Mouse (Mus musculus) urinary bladder, postnatal 14 days (tissue): ENCODE measurements around the gene Myg1.

Experiments used
- DNase-seq: peaks from one replicate; pipeline ENCODE4 v3.0.0; 2021; ENCODE audit warnings: low spot score

Gene Myg1

DNA sequence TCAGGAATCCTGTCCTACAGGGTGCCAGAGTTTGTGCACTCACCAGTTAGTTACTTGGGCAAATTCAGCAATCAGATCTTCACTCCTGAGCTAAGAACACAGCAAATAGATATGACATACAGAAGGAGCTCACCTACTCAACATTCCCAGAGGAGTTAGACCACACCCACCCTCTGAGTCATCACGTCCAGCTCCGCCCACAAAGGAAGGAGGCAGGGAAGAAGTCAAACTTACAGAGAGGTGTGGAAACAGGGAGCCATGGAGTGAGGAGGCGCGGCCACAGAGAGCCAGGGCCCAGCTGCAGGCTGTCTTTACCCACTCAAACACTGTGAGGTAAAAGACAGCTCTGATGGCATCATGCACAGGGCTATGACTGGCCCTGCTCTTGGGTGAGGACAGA lies 14.9 kb downstream of the Myg1 start:
- no peak for DNase-seq

DNA sequence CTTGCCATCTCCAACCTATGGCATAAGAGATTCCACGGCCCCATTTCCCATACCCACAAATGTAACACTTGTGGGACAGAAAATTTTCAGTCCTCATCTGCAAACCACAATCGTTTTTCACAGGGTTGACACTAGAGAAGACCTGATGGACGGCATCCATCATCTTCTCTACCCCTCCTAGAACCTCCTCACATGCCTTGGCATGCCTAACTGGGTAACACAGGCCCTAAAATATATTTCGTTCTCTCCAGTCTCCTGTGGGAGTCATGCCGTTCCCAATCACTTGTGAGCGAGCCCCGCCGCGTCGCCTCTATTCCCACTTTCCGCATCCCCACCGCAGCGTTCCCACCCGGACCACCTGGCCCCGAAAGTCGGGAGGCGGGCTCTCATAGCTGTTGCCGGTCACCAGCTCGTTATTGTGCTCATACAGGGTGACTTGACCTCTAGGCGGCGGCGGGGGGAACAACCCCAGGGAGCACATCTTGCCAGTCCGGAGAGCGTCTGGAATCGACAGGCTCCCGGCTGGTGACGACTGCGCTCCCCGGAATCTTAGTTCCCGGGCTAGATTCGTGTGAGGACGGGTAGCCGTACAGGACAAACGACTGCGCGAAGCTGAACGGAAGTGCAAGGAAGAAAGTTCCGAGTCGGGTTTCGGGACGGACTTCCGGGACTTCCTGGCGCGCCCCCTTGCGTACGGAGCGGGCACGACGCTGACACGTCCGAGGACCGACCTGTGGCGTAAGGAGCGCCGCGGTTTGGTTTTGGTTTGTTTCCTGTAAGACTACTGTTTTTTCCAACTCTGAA lies 18.8 kb downstream of the Myg1 start, which contains the start of gene Aaas:
Gene Aaas, minus strand, starts transcription at position 634 of the 804 bp plus-strand sequence.
- DNase-seq: peak; percentile 96

DNA sequence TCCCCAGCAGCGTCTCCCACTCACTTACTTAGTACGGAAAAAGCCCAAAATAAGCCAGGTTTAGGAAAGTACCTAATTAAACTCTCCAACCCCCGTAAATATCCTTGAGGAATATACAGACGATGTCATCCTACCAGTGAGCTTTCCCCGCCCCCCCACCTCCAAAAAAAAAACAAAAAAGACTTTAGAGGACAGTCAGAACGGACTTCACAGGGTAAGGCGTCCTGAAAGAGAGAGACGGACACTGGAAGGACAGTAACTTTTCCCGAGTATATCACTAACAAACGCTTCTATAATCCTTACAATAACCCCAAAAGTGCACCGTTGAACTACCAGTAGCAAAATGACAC lies 19.4 kb downstream of the Myg1 start:
- DNase-seq: no peak

DNA sequence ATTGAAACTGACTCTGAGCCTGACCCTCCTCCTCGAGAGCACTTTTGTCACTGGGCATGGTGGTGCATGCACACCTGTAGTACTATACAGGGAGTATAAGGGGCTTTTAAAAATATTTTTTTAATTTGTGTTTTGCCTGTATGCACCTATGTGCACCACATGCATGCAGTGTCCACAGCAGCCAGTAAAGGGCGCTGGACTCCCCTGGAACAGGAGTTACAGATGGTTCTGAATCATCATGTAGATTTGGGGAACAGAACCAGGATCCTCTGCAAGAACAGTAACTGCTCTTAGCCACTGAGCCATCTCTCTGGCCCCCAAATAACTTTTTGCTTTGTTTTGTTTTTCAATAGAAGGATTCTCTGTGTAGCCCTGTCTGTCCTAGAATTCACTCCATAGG lies 20.7 kb downstream of the Myg1 start:
- no peak for DNase-seq

DNA sequence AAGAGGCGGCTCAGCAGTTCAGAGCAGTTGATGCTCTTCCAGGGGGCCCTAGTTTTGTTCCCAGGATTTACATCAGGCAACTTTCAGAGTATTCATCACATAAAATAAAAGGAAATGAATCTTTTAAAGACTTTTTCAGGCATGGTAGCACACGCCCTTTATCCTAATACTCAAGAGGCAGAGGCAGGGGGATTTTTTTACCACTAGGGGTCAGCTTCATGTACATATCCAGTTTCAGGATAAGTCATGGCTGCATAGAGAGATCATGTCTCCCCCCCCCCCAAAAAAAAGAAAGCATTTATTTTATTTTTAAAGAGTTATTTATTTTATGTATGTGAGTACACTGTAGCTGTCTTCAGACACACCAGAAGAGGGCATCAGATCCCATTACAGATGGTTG lies 22.5 kb downstream of the Myg1 start:
- no peak for DNase-seq

DNA sequence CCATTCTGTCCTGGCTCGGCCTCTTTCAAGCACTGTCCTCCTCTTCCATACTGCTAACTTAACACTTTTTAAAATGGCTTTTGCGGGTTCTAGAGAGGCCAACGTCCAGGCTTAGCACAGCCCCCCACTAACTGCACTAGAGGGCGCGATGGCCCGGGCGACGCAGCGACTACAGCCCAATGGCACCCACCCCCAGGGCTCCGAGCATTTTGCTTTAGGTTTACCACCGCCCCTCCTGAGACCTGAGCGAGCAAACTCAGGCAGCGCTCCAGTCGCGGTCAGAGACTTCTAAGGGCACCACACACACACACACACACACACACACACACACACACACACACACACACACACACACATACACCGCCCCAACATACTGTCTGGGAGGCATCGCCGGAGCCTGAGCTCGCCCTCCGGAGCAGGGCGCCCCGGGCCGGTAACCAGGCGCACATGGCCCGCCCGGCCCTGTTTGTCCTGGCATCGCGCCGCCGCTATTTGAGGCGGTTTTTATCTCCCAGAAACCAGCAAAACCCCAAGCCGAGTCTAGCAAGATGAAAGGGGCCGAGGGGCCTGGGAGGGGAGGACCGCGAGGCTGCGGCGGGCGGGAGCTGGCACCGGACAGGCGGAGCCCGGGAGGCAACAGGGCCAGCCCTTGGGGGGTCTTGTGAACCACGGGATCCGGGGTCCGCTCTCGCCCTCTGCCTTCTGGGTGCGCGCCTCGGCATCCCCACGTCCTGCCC lies 23.8 kb downstream of the Myg1 start:
- DNase-seq: peak; percentile 36

DNA sequence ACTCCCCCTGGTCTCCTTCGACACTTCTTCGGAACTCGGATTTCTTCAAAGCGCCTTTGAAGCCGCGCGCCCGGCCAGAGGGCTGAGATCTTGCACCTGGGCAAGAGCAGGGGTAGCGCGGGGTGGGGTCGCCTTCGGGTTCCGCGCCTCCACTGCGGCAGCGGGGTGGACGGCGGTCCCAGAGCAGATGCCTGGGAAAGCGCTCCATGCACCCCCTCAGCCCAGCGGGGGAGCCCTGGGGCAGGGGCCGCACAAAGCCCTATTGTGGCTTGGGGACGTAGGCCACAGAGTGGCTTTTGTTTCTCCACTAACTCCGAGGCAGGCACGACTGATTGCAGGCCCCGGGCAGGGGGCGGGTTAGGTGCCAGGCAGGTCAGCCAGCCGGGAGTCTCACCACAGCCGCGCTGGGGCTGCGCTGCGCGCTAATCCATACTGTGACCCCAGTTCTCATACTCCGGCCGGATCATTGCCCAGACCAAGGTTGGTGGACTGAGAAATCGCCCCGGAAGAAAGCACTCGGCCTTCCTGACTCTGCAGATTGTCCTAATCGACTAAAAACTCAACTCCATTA lies 24.4 kb downstream of the Myg1 start:
- no peak for DNase-seq

DNA sequence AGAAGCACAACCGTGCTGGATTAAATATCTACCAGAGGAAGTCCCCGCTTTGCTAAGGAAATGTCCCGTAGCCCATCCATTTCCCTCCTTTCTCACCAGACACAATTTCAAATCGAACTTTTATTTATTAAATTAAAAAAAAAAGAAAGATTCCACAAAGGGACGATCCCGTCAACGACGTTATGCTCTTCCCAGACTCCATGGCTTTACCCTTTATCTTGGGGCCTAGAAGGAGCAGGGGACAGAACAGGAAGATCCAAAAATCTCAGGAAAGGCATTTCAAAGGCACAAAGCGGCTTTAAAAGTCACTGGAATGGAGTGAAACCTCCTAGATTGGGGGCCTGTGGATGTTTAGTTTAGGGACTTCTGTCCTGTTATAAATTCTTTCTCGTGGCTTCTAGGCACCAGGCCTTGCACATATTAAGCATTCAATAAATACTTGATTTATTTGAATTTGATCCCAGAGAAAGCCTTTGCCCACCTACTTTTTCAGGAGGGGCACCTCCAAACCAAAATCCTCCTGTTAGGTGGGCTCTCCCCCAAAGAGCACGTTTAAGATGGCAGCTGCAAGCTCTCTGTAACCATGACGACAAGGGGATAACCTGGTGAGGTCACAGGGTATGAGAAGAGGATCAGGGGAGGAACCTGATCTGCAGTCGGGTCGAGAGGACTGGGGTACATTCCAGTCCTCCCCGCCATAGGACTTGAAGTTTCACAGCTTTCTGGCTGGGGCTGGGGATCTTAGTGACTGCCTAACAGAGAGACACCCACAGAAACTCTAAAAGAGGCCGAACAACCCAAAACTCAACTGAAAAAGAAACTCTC lies 25.2 kb downstream of the Myg1 start:
- no peak for DNase-seq

DNA sequence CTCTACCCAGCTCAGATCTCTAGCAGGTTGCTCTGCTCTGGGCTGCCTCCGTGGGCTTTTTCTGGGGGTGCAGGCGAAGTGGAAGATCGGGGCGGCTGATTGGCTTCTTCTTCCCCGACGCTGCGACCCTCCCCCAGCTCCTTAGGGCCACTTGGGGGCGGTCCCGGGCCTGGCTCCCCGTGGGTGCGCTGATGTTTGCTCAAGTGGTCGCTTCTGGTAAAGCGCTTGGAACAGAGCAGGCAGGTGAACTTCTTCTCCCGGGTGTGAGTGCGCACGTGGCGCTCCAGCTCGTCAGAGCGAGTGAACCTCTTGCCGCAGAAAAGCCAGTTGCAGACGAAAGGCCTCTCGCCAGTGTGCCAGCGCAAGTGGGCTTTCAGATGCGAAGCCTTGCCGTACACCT lies 26.6 kb downstream of the Myg1 start:
- no peak for DNase-seq

DNA sequence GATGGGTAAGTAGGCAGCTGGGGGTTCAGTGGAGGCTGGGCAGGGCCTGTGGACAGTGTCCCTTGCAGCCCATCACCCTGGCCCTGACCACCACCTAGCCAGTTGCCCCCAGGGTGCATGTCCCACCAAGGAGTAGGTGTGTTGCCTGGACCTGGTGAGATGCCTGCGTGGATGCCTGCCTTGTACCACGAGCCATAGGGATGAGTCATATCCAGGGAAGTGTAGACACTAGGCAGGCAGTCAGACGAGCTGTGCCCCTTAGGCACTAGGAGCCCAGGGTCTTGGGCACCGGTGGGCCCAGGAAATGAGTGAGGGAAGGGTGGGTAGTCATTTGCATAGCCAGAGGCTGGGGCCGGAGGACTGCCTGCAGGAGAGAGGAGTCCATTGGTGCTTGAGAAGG lies 27.3 kb downstream of the Myg1 start:
- no peak for DNase-seq

DNA sequence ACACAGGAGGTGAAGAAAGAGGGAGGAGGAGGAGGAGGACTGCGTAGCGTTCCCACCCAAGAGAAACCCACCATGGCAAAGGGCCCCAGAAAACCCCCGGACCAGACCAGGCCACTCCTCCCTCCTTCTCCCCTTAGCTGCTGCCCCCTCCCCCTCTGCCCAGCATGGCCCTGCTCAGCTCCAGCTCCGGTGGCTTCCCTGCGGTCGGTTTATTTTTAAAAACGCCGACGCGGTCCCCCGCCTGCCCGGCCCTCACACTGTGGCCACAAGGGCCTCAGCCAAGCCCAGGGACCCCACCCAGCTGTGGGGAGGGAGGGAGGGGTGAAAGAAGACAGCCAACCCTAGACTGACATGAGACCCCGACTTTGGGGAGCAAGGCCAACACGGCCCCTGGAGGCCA lies 31.1 kb downstream of the Myg1 start:
- DNase-seq: no peak

DNA sequence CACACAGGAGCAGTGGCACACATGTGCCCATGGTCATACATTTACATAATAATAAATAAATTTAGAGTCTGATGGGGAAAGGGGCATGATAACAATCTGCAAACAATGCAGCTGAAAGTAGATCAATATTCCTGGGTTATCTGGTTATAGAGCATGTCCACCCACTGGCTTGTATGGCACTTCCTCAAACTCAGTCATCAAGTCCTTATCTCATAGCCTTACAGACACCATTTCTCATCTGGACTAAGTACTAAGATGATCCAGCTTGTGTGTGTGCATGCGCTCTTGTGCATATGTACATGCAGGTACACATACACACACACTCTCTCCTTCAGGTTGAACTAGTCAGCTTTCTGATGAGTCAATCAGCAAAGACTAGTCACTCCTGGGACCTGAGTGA lies 33.2 kb downstream of the Myg1 start:
- DNase-seq: no peak

DNA sequence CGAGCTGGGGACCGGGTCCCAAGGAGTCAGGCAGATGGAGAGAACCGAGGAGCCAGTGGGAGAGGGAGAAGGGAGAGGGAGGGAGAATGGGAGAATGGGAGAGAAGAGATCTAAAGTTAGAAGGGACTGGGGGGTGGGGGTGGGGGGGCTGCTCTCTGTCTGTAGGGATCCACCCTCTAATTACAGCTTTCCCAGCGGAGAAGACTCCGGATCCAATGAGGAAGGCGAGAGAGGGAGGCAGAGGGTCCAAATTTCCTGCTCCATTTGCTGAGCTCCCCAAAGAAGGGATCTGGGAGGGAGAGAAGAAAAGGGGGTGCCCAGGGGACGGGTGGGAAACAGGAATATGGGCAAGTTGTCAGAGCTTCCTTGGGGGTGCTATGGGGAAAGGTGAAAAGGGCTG lies 34.7 kb downstream of the Myg1 start:
- no peak for DNase-seq

DNA sequence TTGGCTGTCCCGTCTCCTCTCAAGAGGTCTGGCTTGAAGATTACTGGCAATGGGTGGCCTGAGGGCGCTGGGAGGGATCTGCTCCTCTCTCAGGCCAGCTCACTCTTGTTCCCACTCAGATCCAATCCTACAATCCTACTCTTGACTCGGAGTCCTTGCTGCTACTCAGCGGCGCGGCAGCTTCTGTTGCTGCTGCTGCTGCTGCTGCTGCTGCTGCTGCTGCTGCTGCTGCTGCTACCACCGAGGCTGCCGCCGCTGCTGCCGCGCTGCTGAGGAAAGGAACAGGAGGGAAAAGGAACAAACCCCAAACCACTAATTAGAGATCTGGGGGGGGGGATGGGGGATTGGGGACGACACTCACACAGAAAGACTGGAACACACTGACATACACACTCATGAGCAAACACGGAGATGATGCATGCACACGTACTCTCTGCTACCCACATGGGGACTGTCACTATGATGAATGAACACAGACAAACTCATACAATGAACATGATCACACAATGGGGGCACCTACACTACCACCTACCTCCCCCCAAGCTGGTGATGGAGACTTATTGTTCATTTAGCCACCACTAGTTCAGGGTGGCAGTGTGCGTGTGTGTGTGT lies 35.3 kb downstream of the Myg1 start, which contains the start of gene Sp7:
Gene Sp7, minus strand, starts transcription at position 450 of the 612 bp plus-strand sequence.
- DNase-seq: no peak

DNA sequence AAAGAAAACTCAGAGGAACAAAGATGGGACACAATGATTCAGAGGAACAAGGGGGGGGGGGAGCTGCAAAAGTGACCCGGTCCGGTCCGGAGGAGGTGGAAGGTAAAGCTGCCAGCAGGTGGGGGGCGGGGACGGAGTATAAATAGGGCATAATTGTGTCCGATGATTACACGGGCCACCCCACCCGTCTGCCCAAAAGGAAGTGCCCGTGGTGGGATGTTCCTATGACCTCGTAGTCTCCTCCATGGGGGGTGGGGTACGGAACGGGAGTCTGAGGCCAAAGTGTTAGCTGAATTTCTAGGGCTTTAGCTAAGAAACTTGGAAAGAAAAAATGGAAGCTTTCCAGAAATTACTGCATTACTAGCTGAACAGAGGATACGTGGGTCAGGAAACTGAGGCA lies 38.5 kb downstream of the Myg1 start:
- no peak for DNase-seq

DNA sequence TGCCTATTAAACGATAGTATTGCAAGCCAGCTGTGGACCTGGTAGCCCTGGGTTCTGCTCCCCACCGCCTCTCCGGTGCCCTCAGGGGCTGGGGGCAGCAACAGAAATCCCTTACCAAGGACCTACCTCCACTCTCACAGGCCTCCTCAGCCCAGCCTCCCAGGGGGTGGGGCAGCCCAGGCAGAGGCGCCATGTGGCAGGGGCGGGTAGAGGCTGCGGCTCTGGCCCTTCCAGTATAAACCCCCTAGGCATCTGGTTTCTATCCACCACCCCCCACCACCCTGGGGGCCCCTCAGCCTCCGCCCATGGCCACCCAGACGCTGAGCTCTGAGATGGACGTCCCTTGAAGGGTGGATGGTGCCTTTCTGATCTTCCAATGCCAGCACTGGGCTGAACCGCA lies 39.2 kb downstream of the Myg1 start:
- no peak for DNase-seq

DNA sequence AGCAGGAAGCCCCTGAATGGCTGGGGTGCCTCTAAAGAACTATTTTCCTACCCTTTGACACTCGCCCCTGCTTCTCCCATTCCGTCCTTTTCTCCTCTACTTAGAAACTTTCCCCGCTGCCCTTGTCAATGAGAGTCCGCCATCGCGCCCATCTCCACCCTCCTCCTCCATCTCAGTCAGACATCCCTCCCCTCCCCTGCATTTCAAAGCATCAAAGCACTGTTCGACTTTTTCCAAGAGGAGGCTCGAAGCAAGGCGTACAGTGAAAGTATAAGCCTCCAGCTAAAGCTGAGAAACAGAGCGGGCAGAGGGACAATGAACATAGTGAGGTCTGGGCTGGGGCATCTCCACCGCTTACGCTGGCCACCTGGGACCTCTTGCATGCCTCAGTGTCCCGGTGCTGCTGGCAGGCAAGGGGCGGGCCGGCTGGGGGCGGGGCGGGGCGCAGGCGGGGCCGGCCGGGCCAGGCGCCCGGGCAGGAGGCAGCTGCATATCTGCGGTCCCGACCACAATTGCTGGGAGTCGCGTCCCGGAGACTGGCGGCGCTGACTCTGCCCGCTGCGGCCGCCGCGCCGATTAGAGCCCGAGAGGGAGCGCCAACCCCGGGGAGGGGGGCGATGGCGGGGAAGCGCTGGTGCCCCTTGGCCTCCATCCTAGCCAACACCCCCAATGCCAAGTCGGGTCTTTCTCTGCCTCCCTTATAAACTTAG lies 45.1 kb downstream of the Myg1 start:
- peak; percentile 53 for DNase-seq

DNA sequence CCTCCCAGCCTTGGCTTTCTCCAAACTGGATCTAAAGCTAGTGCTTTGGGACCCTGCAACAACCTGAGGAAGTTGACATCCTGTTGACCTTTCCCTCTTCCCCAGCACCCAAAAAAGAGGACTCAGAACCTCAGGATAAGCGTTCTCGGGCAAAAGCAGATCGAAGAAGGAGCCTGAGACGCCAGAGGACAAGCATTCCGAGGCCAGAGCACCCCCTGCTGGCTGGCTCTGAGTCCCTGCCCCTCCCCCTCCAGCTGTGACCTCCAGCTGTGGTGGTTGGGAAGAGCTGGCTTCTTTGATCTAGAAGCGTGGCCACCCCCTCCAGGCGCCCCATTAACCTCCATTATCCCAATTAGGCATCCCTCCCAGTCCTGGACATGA lies 45.6 kb downstream of the Myg1 start:
- peak; percentile 87 for DNase-seq

DNA sequence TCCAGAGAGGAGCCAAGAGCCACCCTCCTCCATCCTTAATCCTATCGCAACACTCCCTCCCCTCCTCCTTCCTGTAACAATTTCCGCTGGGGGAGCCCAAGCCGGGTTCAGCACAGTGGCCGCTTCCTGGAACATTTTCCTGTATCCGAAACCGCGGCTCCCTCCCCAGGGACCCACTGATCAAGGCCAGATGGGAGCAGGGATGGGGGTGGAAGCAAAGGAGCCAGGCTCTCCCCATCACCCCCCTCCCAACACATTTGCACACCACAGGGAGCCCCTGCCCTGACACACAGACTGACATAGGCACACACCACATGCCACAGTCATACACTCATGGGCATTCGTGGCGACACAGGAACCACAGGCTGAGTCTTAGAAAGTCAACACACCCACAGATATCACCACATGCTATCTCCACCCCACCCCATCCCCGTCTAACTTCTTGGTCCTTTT lies 46.3 kb downstream of the Myg1 start:
- peak; percentile 46 for DNase-seq

DNA sequence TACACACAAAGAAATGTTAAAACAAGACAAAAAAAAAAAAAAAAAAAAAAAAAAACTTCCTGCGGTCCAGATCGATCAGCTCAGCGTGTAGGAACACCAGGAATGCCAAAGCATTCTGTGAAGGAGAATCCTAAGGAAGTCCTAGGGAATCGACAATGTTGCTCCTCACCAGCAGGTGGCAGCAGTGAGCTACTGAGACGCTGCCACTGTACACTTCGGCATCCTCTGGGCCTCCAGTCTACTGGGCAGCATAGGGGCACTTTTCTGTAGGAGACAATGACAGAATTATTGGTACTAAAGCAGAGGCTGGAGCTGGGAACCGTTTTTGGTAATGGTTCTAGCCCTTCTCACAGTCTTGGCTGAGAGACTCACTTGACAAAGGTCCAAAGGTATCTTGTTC lies 50.1 kb downstream of the Myg1 start:
- peak; percentile 85 for DNase-seq

DNA sequence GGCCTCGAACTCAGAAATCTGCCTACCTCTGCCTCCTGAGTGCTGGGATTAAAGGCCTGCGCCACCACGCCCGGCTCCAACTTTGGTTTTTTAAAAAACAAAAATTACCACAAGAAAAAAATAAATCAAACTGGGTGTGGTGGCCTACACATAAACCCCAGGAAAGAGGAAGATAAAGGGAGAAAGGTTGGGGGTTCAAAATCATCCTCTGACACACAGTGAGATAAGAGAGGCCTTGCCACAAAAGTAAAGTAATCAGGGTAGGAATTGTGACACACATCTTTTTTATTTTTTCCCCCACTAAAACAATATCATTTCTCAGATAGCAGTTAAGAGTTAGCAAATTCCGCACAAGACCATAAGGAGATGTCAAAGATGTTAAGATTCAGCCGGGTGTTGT lies 52.2 kb downstream of the Myg1 start:
- no peak for DNase-seq
